Mouse (Mus musculus): ENCODE data around the gene Gm5089. TPM values are rescaled to one million over a fixed set of nuclear protein-coding genes. Genes with fewer than 3 reads are reported as not detected.
"Not testable (repeated sequence)": the region's sequence is repeated elsewhere in the genome, so short reads cannot be mapped to it uniquely, and the experiment has no call there.

Gm5089 gene
- total RNA-seq, 2 experiments from 2014 or later, result 0.18 TPM; not detected in 1

GRCm38 (mm10) chr14:122466756-122467362, 15.9 kb upstream of the Gm5089 start:
- intact Hi-C loops (cut with DNase I), result no loop called here
- no peak for DNase-seq (ENCODE audit: low spot score in 2 of 2)

GRCm38 (mm10) chr14:122465931-122466490, 15.1 kb upstream of the Gm5089 start:
- DNase-seq (ENCODE audit: low spot score in 2 of 2), result no peak
- intact Hi-C loops (cut with DNase I), result no loop called here

GRCm38 (mm10) chr14:122464763-122465741, 14.1 kb upstream of the Gm5089 start, which contains the start of gene Zic5:
Zic5 (minus strand) TSS chr14:122465677.
- intact Hi-C loops (cut with DNase I), result no loop called here
- peak in 1 of 2 experiments; percentile 33 for DNase-seq (ENCODE audit: low spot score in 2 of 2)

GRCm38 (mm10) chr14:122464351-122464762, 13.4 kb upstream of the Gm5089 start:
- DNase-seq (ENCODE audit: low spot score in 2 of 2), result no peak
- intact Hi-C loops (cut with DNase I), result no loop called here

- peak in 1 of 2 experiments; percentile 26 for DNase-seq (ENCODE audit: low spot score in 2 of 2)
- intact Hi-C loops (cut with DNase I), result not testable (repeated sequence)
These were observed 12.9 kb upstream of the Gm5089 start for GRCm38 (mm10) chr14:122463734-122464341.

- intact Hi-C loops (cut with DNase I), result no loop called here
- no peak for DNase-seq (ENCODE audit: low spot score in 2 of 2)
These were observed 12.3 kb upstream of the Gm5089 start for GRCm38 (mm10) chr14:122463080-122463691.

GRCm38 (mm10) chr14:122462689-122463079, 11.8 kb upstream of the Gm5089 start:
- intact Hi-C loops (cut with DNase I), result no loop called here
- no peak for DNase-seq (ENCODE audit: low spot score in 2 of 2)

GRCm38 (mm10) chr14:122461966-122462365, 11.1 kb upstream of the Gm5089 start:
- no peak for DNase-seq (ENCODE audit: low spot score in 2 of 2)
- intact Hi-C loops (cut with DNase I), result no loop called here

GRCm38 (mm10) chr14:122461500-122461899, 10.6 kb upstream of the Gm5089 start:
- intact Hi-C loops (cut with DNase I), result no loop called here
- no peak for DNase-seq (ENCODE audit: low spot score in 2 of 2)

GRCm38 (mm10) chr14:122460226-122460625, 9.3 kb upstream of the Gm5089 start:
- intact Hi-C loops (cut with DNase I), result no loop called here
- DNase-seq (ENCODE audit: low spot score in 2 of 2), result no peak

- DNase-seq (ENCODE audit: low spot score in 2 of 2), result no peak
- intact Hi-C loops (cut with DNase I), result no loop called here
These were observed 8.9 kb upstream of the Gm5089 start for GRCm38 (mm10) chr14:122459776-122460175.

GRCm38 (mm10) chr14:122459332-122459731, 8.4 kb upstream of the Gm5089 start:
- DNase-seq (ENCODE audit: low spot score in 2 of 2); intact Hi-C loops (cut with DNase I): not testable (repeated sequence)

GRCm38 (mm10) chr14:122455562-122455958, 4.6 kb upstream of the Gm5089 start:
- no peak for DNase-seq (ENCODE audit: low spot score in 2 of 2)
- intact Hi-C loops (cut with DNase I), result no loop called here

- intact Hi-C loops (cut with DNase I), result loop anchor here (5.0 kb wide), 2 partner anchors 48 to 228 kb away; no protein-coding TSS in a partner anchor
- DNase-seq (ENCODE audit: low spot score in 2 of 2), result peak in 1 of 2 experiments; percentile 6
These were observed 4.1 kb upstream of the Gm5089 start for GRCm38 (mm10) chr14:122454901-122455561.

- no peak for DNase-seq (ENCODE audit: low spot score in 2 of 2)
These were observed 3.3 kb upstream of the Gm5089 start for GRCm38 (mm10) chr14:122453996-122454738.

GRCm38 (mm10) chr14:122453388-122453995, 2.6 kb upstream of the Gm5089 start:
- DNase-seq (ENCODE audit: low spot score in 2 of 2), result peak; percentile 34
- intact Hi-C loops (cut with DNase I), result loop anchor here (5.0 kb wide), 2 partner anchors 46 to 226 kb away; no protein-coding TSS in a partner anchor

More at GRCm38 (mm10) chr14:122453996-122454738, 3.3 kb upstream of the Gm5089 start:
- intact Hi-C loops (cut with DNase I), result loop anchor here (5.0 kb wide), 2 partner anchors 47 to 227 kb away; no protein-coding TSS in a partner anchor

GRCm38 (mm10) chr14:122452701-122453387, 1.9 kb upstream of the Gm5089 start:
- intact Hi-C loops (cut with DNase I), result loop anchor here (5.0 kb wide), 2 partner anchors 46 to 226 kb away; no protein-coding TSS in a partner anchor
- no peak for DNase-seq (ENCODE audit: low spot score in 2 of 2)
